Mouse (Mus musculus) spleen, embryonic (tissue): ENCODE data around the gene 1700017N19Rik.

ENCODE experiments used
- CTCF ChIA-PET: fragments of 350-600 bp; sonication (Branson Sonifier 250); formaldehyde crosslinking; loops from one replicate; lab custom pipeline; 2022; lab: Charles Lee

Gene 1700017N19Rik

GRCm38 (mm10) chr10:100661970-100662590 lies 71.8 kb downstream of the 1700017N19Rik start:
- CTCF ChIA-PET: no interaction called here
